In the genomic region with DNA sequence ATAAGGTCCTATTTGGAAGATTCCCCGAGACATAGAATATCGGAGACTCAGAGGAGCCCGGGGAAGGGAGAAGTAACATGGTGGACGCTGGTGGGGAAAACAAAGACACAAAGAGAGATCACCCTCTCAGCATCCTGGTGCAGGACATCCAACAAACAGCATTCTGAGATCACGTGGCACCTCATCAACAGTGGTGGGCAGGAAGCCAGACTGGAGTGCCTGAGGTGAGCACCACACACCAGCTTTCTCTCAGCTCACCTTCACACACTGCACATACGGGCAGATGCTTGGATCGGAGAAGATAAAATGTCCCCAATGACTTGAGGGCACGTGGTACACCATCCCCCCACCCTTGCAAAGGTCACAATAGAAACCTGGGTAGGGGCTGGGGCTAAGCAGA, we compare ENCODE assay signal across 13 mouse cellular contexts. TPM values are rescaled to one million over a fixed set of nuclear protein-coding genes. Genes with fewer than 3 reads are reported as not detected.
DNase-seq lines count a peak whose midpoint lies in the region; ATAC-seq and TF ChIP-seq lines count a peak whose summit lies in the region.
"Had no signal": no experiment of that assay in that cellular context is flagged by ENCODE, and none has a peak within 500 bp of the region (broad histone marks: within the 10 kb centered on the region; RNA-seq: fewer than 3 reads in every experiment).

No protein-coding gene starts in this region.

- no peak for ATAC-seq in intestine, embryonic 15.5 days
- no peak for ATAC-seq in intestine, postnatal 0 days
- ATAC-seq in embryonic facial prominence, embryonic 12.5 days (ENCODE audit: insufficient number of reproducible peaks, insufficient read depth, low FRiP score, low TSS enrichment): no peak
- peak; percentile 4; the same call in 1 of the 2 replicates for ATAC-seq in hindbrain, embryonic 14.5 days (ENCODE audit: low FRiP score)
- ATAC-seq in midbrain, postnatal 0 days (ENCODE audit: low FRiP score): peak; percentile 7; the same call in 1 of the 2 replicates

- TF ChIP-seq CTCF in intestine, postnatal 0 days (IDR thresholded peaks at IDR 0.05; ENCODE audit: low read depth): no peak
- TF ChIP-seq CTCF in midbrain, postnatal 0 days (IDR thresholded peaks at IDR 0.05): no peak

- no peak overlapping the region for H3K27ac ChIP-seq in intestine, embryonic 15.5 days
- no peak overlapping the region for H3K27ac ChIP-seq in intestine, postnatal 0 days (ENCODE audit: low read depth, low read length)
- no peak overlapping the region for H3K27ac ChIP-seq in embryonic facial prominence, embryonic 12.5 days
- peak overlapping the region; percentile 95 for H3K27ac ChIP-seq in hindbrain, embryonic 14.5 days
- H3K27ac ChIP-seq in midbrain, postnatal 0 days (ENCODE audit: low read depth, low read length): 0 out of 2 replicates have a peak overlapping the region, but pooled peaks have one; percentile 18

- WGBS in intestine, embryonic 15.5 days: 83% methylated on average over 8 of the region's 8 CpGs
- 81% methylated on average over 8 of the region's 8 CpGs for WGBS in intestine, postnatal 0 days
- 82% methylated on average over 8 of the region's 8 CpGs for WGBS in embryonic facial prominence, embryonic 12.5 days
- WGBS in hindbrain, embryonic 14.5 days: 69% methylated on average over 8 of the region's 8 CpGs
- WGBS in midbrain, postnatal 0 days: 70% methylated on average over 8 of the region's 8 CpGs

- peaks cover 15% of the 10 kb centered on the region for H3K4me1 ChIP-seq in intestine, embryonic 15.5 days (replicated peaks)
- no peaks in the 10 kb centered on the region for H3K4me1 ChIP-seq in intestine, postnatal 0 days (replicated peaks; ENCODE audit: control insufficient read depth, insufficient read depth, low read length)
- H3K4me1 ChIP-seq in embryonic facial prominence, embryonic 12.5 days: peaks cover 21% of the 10 kb centered on the region
- peaks cover 10% of the 10 kb centered on the region for H3K4me1 ChIP-seq in hindbrain, embryonic 14.5 days (replicated peaks; ENCODE audit: control insufficient read depth, insufficient read depth, low read length)
- peaks cover 12% of the 10 kb centered on the region; the same call in 1 of the 2 replicates for H3K4me1 ChIP-seq in midbrain, postnatal 0 days (ENCODE audit: insufficient read depth, low read length)

- no peak overlapping the region for H3K9ac ChIP-seq in intestine, embryonic 15.5 days
- H3K9ac ChIP-seq in intestine, postnatal 0 days (ENCODE audit: low read depth, low read length): no peak overlapping the region
- no peak overlapping the region for H3K9ac ChIP-seq in embryonic facial prominence, embryonic 12.5 days
- peak overlapping the region; percentile 97 for H3K9ac ChIP-seq in hindbrain, embryonic 14.5 days
- H3K9ac ChIP-seq in midbrain, postnatal 0 days (replicated peaks; ENCODE audit: low read length, poor library complexity, severe bottlenecking): peak overlapping the region; percentile 89; the same call in 1 of the 2 replicates

- H3K4me2 ChIP-seq in intestine, embryonic 15.5 days (replicated peaks): peak overlapping the region; percentile 99
- no peak overlapping the region for H3K4me2 ChIP-seq in intestine, postnatal 0 days (replicated peaks; ENCODE audit: low read depth)
- H3K4me2 ChIP-seq in embryonic facial prominence, embryonic 12.5 days (replicated peaks): peak overlapping the region; percentile 88
- H3K4me2 ChIP-seq in hindbrain, embryonic 14.5 days (replicated peaks): peak overlapping the region; percentile 85
- H3K4me2 ChIP-seq in midbrain, postnatal 0 days (ENCODE audit: low read depth, low read length, poor library complexity, severe bottlenecking): peak overlapping the region; percentile 92

- no peak for DNase-seq in hindbrain, embryonic 14.5 days (ENCODE audit: low spot score)
- no peak for DNase-seq in midbrain, postnatal 0 days (ENCODE audit: low spot score)
- DNase-seq in testis, postnatal 14 days (ENCODE audit: low spot score): no peak
- no peak for DNase-seq in heart, adult 18-20 months
- no peak for DNase-seq in kidney, postnatal 10 days
- DNase-seq: lung, postnatal 4 days had no signal

- peaks cover 5% of the 10 kb centered on the region; the same call in 1 of the 2 replicates for H3K27me3 ChIP-seq in intestine, embryonic 15.5 days (replicated peaks)
- H3K27me3 ChIP-seq in intestine, postnatal 0 days (replicated peaks; ENCODE audit: control insufficient read depth, insufficient read depth, low read length): peaks cover 31% of the 10 kb centered on the region
- H3K27me3 ChIP-seq in embryonic facial prominence, embryonic 12.5 days: peaks cover 7% of the 10 kb centered on the region; the same call in 1 of the 2 replicates
- H3K27me3 ChIP-seq in hindbrain, embryonic 14.5 days (ENCODE audit: control insufficient read depth, insufficient read depth, low read length): no peaks in the 10 kb centered on the region
- H3K27me3 ChIP-seq in midbrain, postnatal 0 days (ENCODE audit: insufficient read depth, low read length): peaks cover 5% of the 10 kb centered on the region; the same call in 1 of the 2 replicates

- peak overlapping the region; percentile 75; the same call in 1 of the 2 replicates for H3K4me3 ChIP-seq in intestine, embryonic 15.5 days (replicated peaks)
- H3K4me3 ChIP-seq in intestine, postnatal 0 days (ENCODE audit: low read depth, low read length): no peak overlapping the region
- peak overlapping the region; percentile 88; the same call in 1 of the 2 replicates for H3K4me3 ChIP-seq in embryonic facial prominence, embryonic 12.5 days
- H3K4me3 ChIP-seq in hindbrain, embryonic 14.5 days (replicated peaks; ENCODE audit: low read length): peak overlapping the region; percentile 88
- H3K4me3 ChIP-seq in midbrain, postnatal 0 days (ENCODE audit: low read depth, low read length): peak overlapping the region; percentile 84

- H3K36me3 ChIP-seq in intestine, embryonic 15.5 days: no peaks in the 10 kb centered on the region
- H3K36me3 ChIP-seq in intestine, postnatal 0 days (ENCODE audit: control insufficient read depth, insufficient read depth): no peaks in the 10 kb centered on the region
- H3K36me3 ChIP-seq in embryonic facial prominence, embryonic 12.5 days: no peaks in the 10 kb centered on the region
- H3K36me3 ChIP-seq in hindbrain, embryonic 14.5 days (replicated peaks; ENCODE audit: control insufficient read depth, insufficient read depth): no peaks in the 10 kb centered on the region
- no peaks in the 10 kb centered on the region for H3K36me3 ChIP-seq in midbrain, postnatal 0 days (ENCODE audit: insufficient read depth, low read length)

- H3K9me3 ChIP-seq in intestine, embryonic 15.5 days: no peaks in the 10 kb centered on the region
- no peaks in the 10 kb centered on the region for H3K9me3 ChIP-seq in intestine, postnatal 0 days (ENCODE audit: control insufficient read depth)
- no peaks in the 10 kb centered on the region for H3K9me3 ChIP-seq in embryonic facial prominence, embryonic 12.5 days
- no peaks in the 10 kb centered on the region for H3K9me3 ChIP-seq in hindbrain, embryonic 14.5 days (ENCODE audit: control insufficient read depth, low read length)
- H3K9me3 ChIP-seq in midbrain, postnatal 0 days (ENCODE audit: low read length): no peaks in the 10 kb centered on the region

RNA-seq across cellular contexts. Expression of gene Shc2, which starts 1.4 kb away (rescaled TPM):
- 7.6 and 8.2 TPM in 2 replicates for polyA plus RNA-seq in intestine, embryonic 15.5 days (2015; fragmentation: Nextera tagmentation; extraction: Ambion mirVana)
- 1.9 and 2.2 TPM in 2 replicates for polyA plus RNA-seq in intestine, postnatal 0 days (2015; fragmentation: Nextera tagmentation; extraction: Ambion mirVana)
- polyA plus RNA-seq in embryonic facial prominence, embryonic 12.5 days (2016; fragmentation: Nextera tagmentation; extraction: Ambion mirVana): 26.2 and 27.2 TPM in 2 replicates
- 19.8 and 20.8 TPM in 2 replicates for polyA plus RNA-seq in hindbrain, embryonic 14.5 days (2014; fragmentation: Nextera tagmentation; extraction: Ambion mirVana)
- total RNA-seq in midbrain, postnatal 0 days (2014; rRNA removed): 74.5 and 78.2 TPM in 2 replicates
- polyA plus RNA-seq in midbrain, postnatal 0 days (2015; fragmentation: Nextera tagmentation; extraction: Ambion mirVana): 25.9 and 26.2 TPM in 2 replicates
- 1 to 10 TPM; 1.3 to 1.5 TPM for total RNA-seq in heart, adult 18-20 months (2021)

RNA-seq across cellular contexts. Expression of gene Odf3l2, which starts 9.3 kb away (rescaled TPM):
- polyA plus RNA-seq in intestine, embryonic 15.5 days (2015; fragmentation: Nextera tagmentation; extraction: Ambion mirVana): not detected in 2 replicates
- polyA plus RNA-seq in intestine, postnatal 0 days (2015; fragmentation: Nextera tagmentation; extraction: Ambion mirVana): not detected in 2 replicates
- polyA plus RNA-seq in embryonic facial prominence, embryonic 12.5 days (2016; fragmentation: Nextera tagmentation; extraction: Ambion mirVana): not detected in 2 replicates
- 0.27 and 0.31 TPM in 2 replicates for polyA plus RNA-seq in hindbrain, embryonic 14.5 days (2014; fragmentation: Nextera tagmentation; extraction: Ambion mirVana)
- total RNA-seq in midbrain, postnatal 0 days (2014; rRNA removed): 2.3 TPM in 1 of 2 replicates, not detected in the other
- polyA plus RNA-seq in midbrain, postnatal 0 days (2015; fragmentation: Nextera tagmentation; extraction: Ambion mirVana): 1.6 and 2.1 TPM in 2 replicates
- total RNA-seq in heart, adult 18-20 months (2021): not detected
- total RNA-seq: adrenal gland, postnatal 4 days had no signal
- polyA plus RNA-seq: C2C12 had no signal

RNA-seq across cellular contexts. Expression of gene C2cd4c, which starts 22.5 kb away (rescaled TPM):
- polyA plus RNA-seq in intestine, embryonic 15.5 days (2015; fragmentation: Nextera tagmentation; extraction: Ambion mirVana): 0.05 and 0.06 TPM in 2 replicates
- polyA plus RNA-seq in intestine, postnatal 0 days (2015; fragmentation: Nextera tagmentation; extraction: Ambion mirVana): 0.05 TPM in 2 replicates
- polyA plus RNA-seq in embryonic facial prominence, embryonic 12.5 days (2016; fragmentation: Nextera tagmentation; extraction: Ambion mirVana): 0.03 TPM in 1 of 2 replicates, not detected in the other
- 0.99 and 1.2 TPM in 2 replicates for polyA plus RNA-seq in hindbrain, embryonic 14.5 days (2014; fragmentation: Nextera tagmentation; extraction: Ambion mirVana)
- 43.6 and 45.2 TPM in 2 replicates for total RNA-seq in midbrain, postnatal 0 days (2014; rRNA removed)
- polyA plus RNA-seq in midbrain, postnatal 0 days (2015; fragmentation: Nextera tagmentation; extraction: Ambion mirVana): 1.7 and 1.8 TPM in 2 replicates
- under 1 TPM in 1 of 2 experiments, not detected in 1; 0.10 TPM for total RNA-seq in heart, adult 18-20 months (2021)

RNA-seq across cellular contexts. Expression of gene Madcam1, which starts 28.1 kb away (rescaled TPM):
- polyA plus RNA-seq in intestine, embryonic 15.5 days (2015; fragmentation: Nextera tagmentation; extraction: Ambion mirVana): 23.6 and 28.6 TPM in 2 replicates
- polyA plus RNA-seq in intestine, postnatal 0 days (2015; fragmentation: Nextera tagmentation; extraction: Ambion mirVana): 15.6 and 16.9 TPM in 2 replicates
- 6.7 and 8.4 TPM in 2 replicates for polyA plus RNA-seq in embryonic facial prominence, embryonic 12.5 days (2016; fragmentation: Nextera tagmentation; extraction: Ambion mirVana)
- polyA plus RNA-seq in hindbrain, embryonic 14.5 days (2014; fragmentation: Nextera tagmentation; extraction: Ambion mirVana): 0.68 and 1.2 TPM in 2 replicates
- 1.7 and 1.9 TPM in 2 replicates for total RNA-seq in midbrain, postnatal 0 days (2014; rRNA removed)
- polyA plus RNA-seq in midbrain, postnatal 0 days (2015; fragmentation: Nextera tagmentation; extraction: Ambion mirVana): 1.3 and 1.6 TPM in 2 replicates
- total RNA-seq in heart, adult 18-20 months (2021): under 1 TPM in 1 of 2 experiments, not detected in 1; 0.21 TPM
- total RNA-seq: gastrocnemius, postnatal 14 days; left cerebral cortex, adult 18-20 months had no signal
- polyA plus RNA-seq: C2C12 had no signal

RNA-seq across cellular contexts. Expression of gene Tpgs1, which starts 32.9 kb away (rescaled TPM):
- polyA plus RNA-seq in intestine, embryonic 15.5 days (2015; fragmentation: Nextera tagmentation; extraction: Ambion mirVana): 62.8 and 63.0 TPM in 2 replicates
- 47.6 and 48.5 TPM in 2 replicates for polyA plus RNA-seq in intestine, postnatal 0 days (2015; fragmentation: Nextera tagmentation; extraction: Ambion mirVana)
- polyA plus RNA-seq in embryonic facial prominence, embryonic 12.5 days (2016; fragmentation: Nextera tagmentation; extraction: Ambion mirVana): 66.1 and 68.6 TPM in 2 replicates
- polyA plus RNA-seq in hindbrain, embryonic 14.5 days (2014; fragmentation: Nextera tagmentation; extraction: Ambion mirVana): 107 and 108 TPM in 2 replicates
- 80.9 and 85.9 TPM in 2 replicates for total RNA-seq in midbrain, postnatal 0 days (2014; rRNA removed)
- polyA plus RNA-seq in midbrain, postnatal 0 days (2015; fragmentation: Nextera tagmentation; extraction: Ambion mirVana): 139 and 146 TPM in 2 replicates
- 10 to 100 TPM; 15.5 to 18.0 TPM for total RNA-seq in heart, adult 18-20 months (2021)

Comparison
In these comparisons a context has a peak if more than half of its experiments do, and no peak if none do; other contexts are left out.
1. ATAC-seq: peak in hindbrain, embryonic 14.5 days (single experiment) and midbrain, postnatal 0 days (single experiment); none in intestine, embryonic 15.5 days (single experiment), intestine, postnatal 0 days (single experiment) and embryonic facial prominence, embryonic 12.5 days (single experiment).
2. H3K27ac ChIP-seq: peak in hindbrain, embryonic 14.5 days (single experiment) and midbrain, postnatal 0 days (single experiment); none in intestine, embryonic 15.5 days (single experiment), intestine, postnatal 0 days (single experiment) and embryonic facial prominence, embryonic 12.5 days (single experiment).
3. H3K9ac ChIP-seq: peak in hindbrain, embryonic 14.5 days (single experiment) and midbrain, postnatal 0 days (single experiment); none in intestine, embryonic 15.5 days (single experiment), intestine, postnatal 0 days (single experiment) and embryonic facial prominence, embryonic 12.5 days (single experiment).